Mouse (Mus musculus) spleen, adult 10 weeks (tissue): ENCODE results near the gene Slc5a8. TPM values are rescaled to one million over a fixed set of nuclear protein-coding genes. Genes with fewer than 3 reads are reported as not detected.

Source experiments
- polyA plus RNA-seq: library from polyadenylated mRNA; stranded (reverse); fragments of 350-450 nt; fragmentation: Illumina TruSeq; extraction: RNeasy Lipid Tissue Mini Kit (QIAGEN cat#74804); gene quantifications from one replicate; pipeline ENCODE4 v1.2.3, GENCODE M21; 2015; ENCODE audit warnings: low replicate concordance; ENCODE audit not compliant: insufficient read depth

Slc5a8 gene
- not detected for polyA plus RNA-seq

DNA sequence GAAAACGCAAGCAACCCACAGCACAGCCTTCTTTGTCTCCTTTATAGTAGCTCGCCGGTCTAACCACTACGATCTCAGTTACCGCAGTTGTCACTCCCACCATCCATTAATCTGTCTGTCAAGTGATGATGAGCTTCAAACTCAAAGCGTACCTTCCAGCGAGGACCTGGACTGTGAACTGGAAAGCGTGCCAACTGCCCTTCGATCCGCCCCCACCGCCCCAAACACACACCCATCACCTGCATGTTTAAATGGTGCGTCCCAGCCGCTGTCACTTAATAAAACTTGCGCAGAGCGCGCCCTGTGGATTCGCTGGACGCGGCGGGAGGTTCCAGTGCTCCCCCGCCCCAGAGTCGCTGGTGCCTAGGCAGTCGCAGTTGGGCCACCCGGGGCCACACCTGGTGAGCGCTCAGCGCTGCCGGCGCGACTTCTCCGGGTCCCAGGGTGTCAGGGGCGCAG lies at the start of gene Slc5a8:
Gene Slc5a8, plus strand, starts transcription at position 361 of the 459 bp plus-strand sequence.

Other genes starting within 250 kb of the Slc5a8 start
- gene Spic, start 201.0 kb upstream of the Slc5a8 start, polyA plus RNA-seq, result 158 TPM
- 98.2 TPM for gene Arl1, start 155.1 kb upstream of the Slc5a8 start, polyA plus RNA-seq
- gene Utp20, start 59.2 kb upstream of the Slc5a8 start, polyA plus RNA-seq, result 30.3 TPM